Mouse (Mus musculus) embryonic facial prominence, embryonic 13.5 days (tissue): ENCODE results near the gene Fam199x. TPM values are rescaled to one million over a fixed set of nuclear protein-coding genes. Genes with fewer than 3 reads are reported as not detected.

Experiments
- ATAC-seq: fragments of 200-750 bp; cut with Nextera tagmentation; 2 replicates; pipeline ENCODE4 v1.8.0; 2017; ENCODE audit warnings: low read depth; ENCODE audit not compliant: insufficient number of reproducible peaks, insufficient read depth, low FRiP score, low TSS enrichment
- H3K27ac ChIP-seq: fragments of 300-500 bp; sonication (generic); 2 replicates; pipeline ENCODE4 v1.5.1; 2015; ENCODE audit warnings: moderate library complexity, mild to moderate bottlenecking, inconsistent platforms
- H3K27me3 ChIP-seq: fragments of 300-500 bp; sonication (generic); 2 replicates; pipeline ENCODE4 v1.6.1; 2015; ENCODE audit warnings: mild to moderate bottlenecking, inconsistent platforms
- H3K36me3 ChIP-seq: fragments of 300-500 bp; sonication (generic); 2 replicates; pipeline ENCODE4 v1.6.1; 2015; ENCODE audit warnings: mild to moderate bottlenecking, inconsistent platforms
- H3K4me1 ChIP-seq: fragments of 300-500 bp; sonication (generic); 2 replicates; pipeline ENCODE4 v1.6.1; 2015; ENCODE audit warnings: inconsistent platforms
- H3K4me2 ChIP-seq: fragments of 300-500 bp; sonication (generic); 2 replicates; pipeline ENCODE4 v1.6.1; 2015; ENCODE audit warnings: moderate library complexity, mild to moderate bottlenecking, inconsistent platforms
- H3K4me3 ChIP-seq: fragments of 300-500 bp; sonication (generic); 2 replicates; pipeline ENCODE4 v1.5.1; 2015; ENCODE audit warnings: mild to moderate bottlenecking, inconsistent platforms
- H3K9ac ChIP-seq: fragments of 300-500 bp; sonication (generic); 2 replicates; pipeline ENCODE4 v1.6.1; 2015; ENCODE audit warnings: mild to moderate bottlenecking, inconsistent platforms
- H3K9me3 ChIP-seq: fragments of 300-500 bp; sonication (generic); 2 replicates; pipeline ENCODE4 v1.6.1; 2016; ENCODE audit warnings: inconsistent platforms
- WGBS: fragments of 180-500 bp; shearing (Covaris S2); methylation state at CpG from one replicate; pipeline ENCODE4 v1.1.7; 2015; ENCODE audit warnings: mixed read lengths; 5-methylcytosine and 5-hydroxymethylcytosine counted together
- polyA plus RNA-seq: library from polyadenylated mRNA; unstranded; fragments of >200 nt; fragmentation: Nextera tagmentation; extraction: Ambion mirVana; gene quantifications from 2 replicates; pipeline ENCODE4 v1.2.1, GENCODE M21; 2015

Gene Fam199x
- 7.8 and 8.8 TPM in 2 replicates for polyA plus RNA-seq

GRCm38 (mm10) chrX:137049425-137050225 lies at the start of gene Fam199x:
Fam199x (plus strand) TSS chrX:137049594.
- Histone ChIP-seq H3K27ac (no peak within 1 kb of the TSS), H3K4me3 (peak within 1 kb of the TSS; percentile 64), H3K36me3 (no peaks in the 10 kb centered on the region), H3K4me2 (peak within 1 kb of the TSS; percentile 66), H3K27me3 (peaks cover 20% of the 10 kb centered on the region), H3K4me1 (no peaks in the 10 kb centered on the region), H3K9ac (peak within 1 kb of the TSS; percentile 78), H3K9me3 (no peaks in the 10 kb centered on the region)
- WGBS = 22% methylated on average over 46 of the region's 62 CpGs
- ATAC-seq = peak; percentile 91

GRCm38 (mm10) chrX:137015099-137015709 lies 34.2 kb upstream of the Fam199x start:
- Histone ChIP-seq H3K27me3 (no peaks in the 10 kb centered on the region), H3K4me3 (no peak overlapping the region), H3K27ac (no peak overlapping the region), H3K36me3 (no peaks in the 10 kb centered on the region), H3K9me3 (no peaks in the 10 kb centered on the region), H3K4me2 (no peak overlapping the region), H3K9ac (no peak overlapping the region), H3K4me1 (no peaks in the 10 kb centered on the region)
- 56% methylated on average over 6 of the region's 6 CpGs for whole genome bisulfite sequencing
- no peak for ATAC-seq

- Histone ChIP-seq H3K27ac (no peak overlapping the region), H3K9ac (no peak overlapping the region), H3K4me1 (no peaks in the 10 kb centered on the region), H3K27me3 (no peaks in the 10 kb centered on the region), H3K36me3 (no peaks in the 10 kb centered on the region), H3K9me3 (no peaks in the 10 kb centered on the region), H3K4me2 (no peak overlapping the region), H3K4me3 (no peak overlapping the region)
- whole genome bisulfite sequencing = 30% methylated on average over 1 of the region's 1 CpGs
- no peak for ATAC-seq
Observed at GRCm38 (mm10) chrX:137017668-137018067, 31.7 kb upstream of the Fam199x start.

GRCm38 (mm10) chrX:137019310-137019709 lies 30.1 kb upstream of the Fam199x start:
- H3K9ac ChIP-seq = no peak overlapping the region
- no peaks in the 10 kb centered on the region for H3K27me3 ChIP-seq
- H3K4me3 ChIP-seq = no peak overlapping the region
- ATAC-seq = no peak
- WGBS = 27% methylated on average over 1 of the region's 1 CpGs
- no peaks in the 10 kb centered on the region for H3K4me1 ChIP-seq
- H3K36me3 ChIP-seq = no peaks in the 10 kb centered on the region
- no peak overlapping the region for H3K4me2 ChIP-seq
- no peak overlapping the region for H3K27ac ChIP-seq
- no peaks in the 10 kb centered on the region for H3K9me3 ChIP-seq

- H3K27me3 ChIP-seq = peaks cover 7% of the 10 kb centered on the region; the same call in 1 of the 2 replicates
- no peaks in the 10 kb centered on the region for H3K9me3 ChIP-seq
- H3K4me3 ChIP-seq = no peak overlapping the region
Observed at GRCm38 (mm10) chrX:137030916-137031315, 18.5 kb upstream of the Fam199x start.

GRCm38 (mm10) chrX:137031726-137032125 lies 17.7 kb upstream of the Fam199x start:
- Histone ChIP-seq H3K36me3 (no peaks in the 10 kb centered on the region), H3K27me3 (peaks cover 7% of the 10 kb centered on the region; the same call in 1 of the 2 replicates), H3K27ac (no peak overlapping the region), H3K9me3 (no peaks in the 10 kb centered on the region), H3K9ac (no peak overlapping the region), H3K4me3 (no peak overlapping the region), H3K4me2 (no peak overlapping the region), H3K4me1 (no peaks in the 10 kb centered on the region)
- 87% methylated on average over 5 of the region's 5 CpGs for WGBS
- ATAC-seq = no peak

More at GRCm38 (mm10) chrX:137030916-137031315, 18.5 kb upstream of the Fam199x start:
- no peak overlapping the region for H3K27ac ChIP-seq
- no peak overlapping the region for H3K9ac ChIP-seq
- H3K36me3 ChIP-seq = no peaks in the 10 kb centered on the region
- 94% methylated on average over 8 of the region's 8 CpGs for WGBS
- ATAC-seq = no peak
- no peaks in the 10 kb centered on the region for H3K4me1 ChIP-seq
- no peak overlapping the region for H3K4me2 ChIP-seq

- ATAC-seq = no peak
- Histone ChIP-seq H3K4me3 (no peak overlapping the region), H3K4me1 (no peaks in the 10 kb centered on the region), H3K9ac (no peak overlapping the region), H3K27ac (no peak overlapping the region), H3K9me3 (no peaks in the 10 kb centered on the region), H3K36me3 (no peaks in the 10 kb centered on the region), H3K4me2 (no peak overlapping the region), H3K27me3 (no peaks in the 10 kb centered on the region; the same call in 1 of the 2 replicates)
- 57% methylated on average over 4 of the region's 4 CpGs for WGBS
Observed at GRCm38 (mm10) chrX:137034322-137034721, 15.1 kb upstream of the Fam199x start.

GRCm38 (mm10) chrX:137037470-137037999 lies 11.9 kb upstream of the Fam199x start:
- Histone ChIP-seq H3K36me3 (no peaks in the 10 kb centered on the region), H3K27ac (peak overlapping the region; percentile 86; the same call in 1 of the 2 replicates), H3K9me3 (no peaks in the 10 kb centered on the region), H3K9ac (peak overlapping the region; percentile 73), H3K4me2 (peak overlapping the region; percentile 61), H3K4me1 (no peaks in the 10 kb centered on the region), H3K4me3 (peak overlapping the region; percentile 52), H3K27me3 (no peaks in the 10 kb centered on the region; the same call in 1 of the 2 replicates)
- ATAC-seq = no peak
- 24% methylated on average over 12 of the region's 12 CpGs for WGBS

- peak within 1 kb of the TSS; percentile 61 for H3K4me2 ChIP-seq
- ATAC-seq = peak; percentile 92
- WGBS = 24% methylated on average over 31 of the region's 31 CpGs
- H3K36me3 ChIP-seq = no peaks in the 10 kb centered on the region
- peak within 1 kb of the TSS; percentile 73 for H3K9ac ChIP-seq
- no peaks in the 10 kb centered on the region for H3K4me1 ChIP-seq
- H3K27ac ChIP-seq = peak within 1 kb of the TSS; percentile 86
- H3K4me3 ChIP-seq = peak within 1 kb of the TSS; percentile 52
- H3K27me3 ChIP-seq = no peaks in the 10 kb centered on the region; the same call in 1 of the 2 replicates
- H3K9me3 ChIP-seq = no peaks in the 10 kb centered on the region
Observed at GRCm38 (mm10) chrX:137038000-137038483, 11.4 kb upstream of the Fam199x start, which contains the start of gene Slc25a53. Slc25a53 (minus strand) TSS chrX:137038302.

GRCm38 (mm10) chrX:137038502-137038901 lies 10.9 kb upstream of the Fam199x start:
- H3K27ac ChIP-seq = no peak overlapping the region
- 49% methylated on average over 7 of the region's 7 CpGs for WGBS
- H3K27me3 ChIP-seq = no peaks in the 10 kb centered on the region; the same call in 1 of the 2 replicates
- H3K4me3 ChIP-seq = peak overlapping the region; percentile 52
- ATAC-seq = no peak
- peak overlapping the region; percentile 51 for H3K4me2 ChIP-seq
- H3K36me3 ChIP-seq = no peaks in the 10 kb centered on the region
- no peaks in the 10 kb centered on the region for H3K4me1 ChIP-seq
- no peaks in the 10 kb centered on the region for H3K9me3 ChIP-seq
- no peak overlapping the region for H3K9ac ChIP-seq

- Histone ChIP-seq H3K36me3 (no peaks in the 10 kb centered on the region), H3K4me1 (no peaks in the 10 kb centered on the region), H3K27me3 (peaks cover 20% of the 10 kb centered on the region), H3K4me2 (peak overlapping the region; percentile 66), H3K9ac (peak overlapping the region; percentile 78; the same call in 1 of the 2 replicates), H3K27ac (no peak overlapping the region), H3K4me3 (peak overlapping the region; percentile 64), H3K9me3 (no peaks in the 10 kb centered on the region)
- 26% methylated on average over 11 of the region's 11 CpGs for WGBS
- no peak for ATAC-seq
Observed at GRCm38 (mm10) chrX:137049060-137049424, 352 bp upstream of the Fam199x start.
